Mouse (Mus musculus) bone marrow macrophage, adult 2 months (primary cell): ENCODE measurements around the gene Lrrc74a.

Experiments
- CTCF ChIP-seq: IDR thresholded peaks from 2 replicates; pipeline ENCODE4 v1.5.1; 2012; ENCODE audit warnings: low read depth, mild to moderate bottlenecking, low read length, moderate library complexity
- POLR2A ChIP-seq: IDR thresholded peaks from 2 replicates; pipeline ENCODE4 v1.6.1; 2012; ENCODE audit warnings: mild to moderate bottlenecking, low read depth, low read length, borderline replicate concordance

- TF ChIP-seq POLR2A (no peak), CTCF (no peak)
These were observed 43.3 kb upstream of the Lrrc74a start for GRCm38 (mm10) chr12:86690700-86691485.
